Mouse (Mus musculus) ES-E14 (cell line): Measurements from ENCODE around the gene Prom2. TPM values are rescaled to one million over a fixed set of nuclear protein-coding genes. Genes with fewer than 3 reads are reported as not detected.

Source experiments
- DNase-seq: peaks from one replicate; pipeline ENCODE4 v3.0.0-alpha.2; 2013; ENCODE audit warnings: low read depth, low spot score
- H3K27ac ChIP-seq: 2 replicates; pipeline ENCODE4 v1.5.1; 2012; ENCODE audit warnings: low read depth, mild to moderate bottlenecking, low read length, moderate library complexity, mixed read lengths; ENCODE audit not compliant: poor library complexity, insufficient read depth, severe bottlenecking
- H3K36me3 ChIP-seq: 2 replicates; pipeline ENCODE4 v1.6.1; 2012; ENCODE audit warnings: mild to moderate bottlenecking, low read length, moderate library complexity, mixed read lengths; ENCODE audit not compliant: control insufficient read depth, poor library complexity, insufficient read depth, severe bottlenecking
- H3K4me1 ChIP-seq, 2 experiments: fragments of 150-350 bp in 1 of 2; sonication (generic) in 1 of 2; 2 replicates each; pipeline ENCODE4 v1.6.1; 2012; ENCODE audit warnings: low read length in 2 of 2, mild to moderate bottlenecking in 1 of 2, mixed read lengths in 1 of 2; ENCODE audit not compliant: control insufficient read depth in 2 of 2, insufficient read depth in 2 of 2, poor library complexity in 1 of 2
- H3K4me3 ChIP-seq, 2 experiments: fragments of 150-350 bp in 1 of 2; sonication (generic) in 1 of 2; 2 replicates each; pipeline ENCODE4 v1.5.1; 2012; ENCODE audit warnings: low read length in 2 of 2, low read depth in 1 of 2, mild to moderate bottlenecking in 1 of 2, mixed read lengths in 1 of 2; ENCODE audit not compliant: insufficient read depth in 1 of 2, poor library complexity in 1 of 2, severe bottlenecking in 1 of 2
- H3K9ac ChIP-seq: 2 replicates; pipeline ENCODE4 v1.6.1; 2012; ENCODE audit warnings: low read depth, mild to moderate bottlenecking, low read length, mixed read lengths; ENCODE audit not compliant: poor library complexity, insufficient read depth, severe bottlenecking
- H3K9me3 ChIP-seq: fragments of 150-350 bp; sonication (generic); 2 replicates; pipeline ENCODE4 v1.6.1; 2012; ENCODE audit warnings: low read depth, mild to moderate bottlenecking, low read length; ENCODE audit not compliant: control insufficient read depth, insufficient read depth
- CHD2 ChIP-seq: IDR thresholded peaks from 2 replicates; pipeline ENCODE4 v1.6.1; 2014; ENCODE audit warnings: mild to moderate bottlenecking, low read depth, low read length, inconsistent platforms
- HCFC1 ChIP-seq: IDR thresholded peaks from 2 replicates; pipeline ENCODE4 v1.6.1; 2012; ENCODE audit warnings: low read length, inconsistent platforms, borderline replicate concordance; ENCODE audit not compliant: insufficient read depth
- MAFK ChIP-seq: IDR thresholded peaks from 2 replicates; pipeline ENCODE4 v1.6.1; 2014; ENCODE audit warnings: mild to moderate bottlenecking, low read depth, low read length, inconsistent platforms; ENCODE audit not compliant: insufficient read depth
- ZC3H11A ChIP-seq: IDR thresholded peaks from 2 replicates; pipeline ENCODE4 v1.6.1; 2012; ENCODE audit warnings: low read depth, mild to moderate bottlenecking, inconsistent platforms, low read length, borderline replicate concordance
- ZNF384 ChIP-seq: IDR thresholded peaks from 2 replicates; pipeline ENCODE4 v1.6.1; 2012; ENCODE audit warnings: low read depth, low read length, inconsistent platforms
- in situ Hi-C, 2 experiments: fragments of 600-800 bp; cut with MboI; formaldehyde crosslinking; loops; one replicate each; pipeline ENCODE4 v1.15.1; 2025; ENCODE audit warnings: low sequenced_read_pairs in 2 of 2, inconsistent platforms in 1 of 2; ENCODE audit not compliant: unreplicated experiment in 2 of 2
- total RNA-seq: library from RNA; depleted of rRNA; stranded (reverse); fragments of 300-350 nt; gene quantifications from 2 replicates; pipeline ENCODE4 v1.2.3, GENCODE M21; 2012

The Prom2 gene
- total RNA-seq, 1 experiment = 0.45 TPM

DNA sequence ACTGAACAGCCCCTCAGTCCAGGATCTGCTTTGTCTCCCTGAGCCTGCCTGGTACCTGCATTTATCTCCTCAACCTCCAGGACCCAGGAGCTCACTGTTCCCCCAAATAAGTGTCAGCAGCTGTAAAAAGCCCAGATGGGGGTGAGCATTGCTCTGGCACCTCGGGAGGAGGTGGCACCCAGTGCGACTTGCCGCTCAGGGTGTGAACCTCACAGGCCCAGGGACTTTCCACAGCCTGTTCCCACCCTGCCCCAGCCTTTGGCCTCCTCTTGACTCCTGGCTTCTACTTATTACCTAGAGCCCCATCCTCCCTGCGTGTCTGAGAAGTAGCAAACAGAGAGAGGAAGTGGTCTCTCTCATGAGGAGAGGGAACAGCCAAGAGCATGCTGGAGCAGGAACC lies 36.1 kb downstream of the Prom2 start:
- TF ChIP-seq HCFC1 (no peak), ZNF384 (no peak), ZC3H11A (no peak), CHD2 (no peak), MAFK (no peak)
- Histone ChIP-seq H3K27ac (no peak overlapping the region), H3K9ac (no peak overlapping the region), H3K4me3 (no peak overlapping the region), H3K4me1 (no peaks in the 10 kb centered on the region), H3K36me3 (no peaks in the 10 kb centered on the region), H3K9me3 (no peaks in the 10 kb centered on the region)
- in situ Hi-C loops = loop anchor here in 1 of 2 experiments (5.0 kb wide), 1 partner anchor 52 kb away; no protein-coding TSS in a partner anchor
- no peak for DNase-seq

- H3K36me3 ChIP-seq = no peaks in the 10 kb centered on the region
- no peak overlapping the region for H3K9ac ChIP-seq
- H3K4me3 ChIP-seq = no peak overlapping the region
- no peaks in the 10 kb centered on the region for H3K4me1 ChIP-seq
- no peak for DNase-seq
- no peak overlapping the region for H3K27ac ChIP-seq
- no peak for TF ChIP-seq ZNF384
- TF ChIP-seq HCFC1 = no peak
- no peak for TF ChIP-seq MAFK
- no peak for TF ChIP-seq CHD2
- no peak for TF ChIP-seq ZC3H11A
- in situ Hi-C loops = no loop called here
- H3K9me3 ChIP-seq = no peaks in the 10 kb centered on the region
These were observed 37.3 kb downstream of the Prom2 start for GRCm38 (mm10) chr2:127503751-127504549.

DNA sequence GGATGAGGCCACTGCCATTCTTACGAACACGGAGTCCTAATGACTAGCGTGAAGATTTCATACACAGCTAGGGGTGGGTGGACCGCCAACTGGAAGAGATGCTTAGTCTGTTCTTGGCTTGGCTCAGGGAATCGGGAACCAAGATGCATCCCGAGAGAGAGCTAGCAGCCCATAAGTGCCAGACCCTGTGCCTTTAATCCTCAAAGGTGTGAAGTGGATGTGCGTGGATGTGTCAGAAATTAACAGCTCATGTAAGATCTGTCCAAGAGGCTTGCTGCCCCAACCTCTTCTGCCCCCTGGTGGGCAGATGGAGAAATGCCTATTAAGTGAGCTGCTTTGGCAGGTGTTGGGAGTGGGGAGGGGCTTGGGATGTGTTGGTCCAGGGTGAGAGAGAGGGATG lies 40.2 kb downstream of the Prom2 start:
- in situ Hi-C loops = no loop called here
- Histone ChIP-seq H3K4me3 (no peak overlapping the region), H3K9ac (no peak overlapping the region), H3K36me3 (no peaks in the 10 kb centered on the region), H3K4me1 (no peaks in the 10 kb centered on the region), H3K9me3 (no peaks in the 10 kb centered on the region), H3K27ac (no peak overlapping the region)
- DNase-seq = peak; percentile 56
- TF ChIP-seq ZC3H11A (0 out of 2 replicates have a peak, but pooled peaks have one; percentile 3), CHD2 (no peak)

GRCm38 (mm10) chr2:127498750-127499149 lies 42.5 kb downstream of the Prom2 start:
- H3K27ac ChIP-seq = no peak overlapping the region
- no peaks in the 10 kb centered on the region for H3K4me1 ChIP-seq
- DNase-seq = no peak
- TF ChIP-seq HCFC1 = no peak
- no peak for TF ChIP-seq CHD2
- TF ChIP-seq ZNF384 = no peak
- no peak for TF ChIP-seq MAFK
- TF ChIP-seq ZC3H11A = no peak
- H3K9ac ChIP-seq = no peak overlapping the region
- in situ Hi-C loops = no loop called here
- no peaks in the 10 kb centered on the region for H3K36me3 ChIP-seq
- no peaks in the 10 kb centered on the region for H3K9me3 ChIP-seq
- no peak overlapping the region for H3K4me3 ChIP-seq

GRCm38 (mm10) chr2:127496321-127496720 lies 44.9 kb downstream of the Prom2 start:
- in situ Hi-C loops = no loop called here

More at GRCm38 (mm10) chr2:127496321-127496720, 44.9 kb downstream of the Prom2 start:
- Histone ChIP-seq H3K9ac (no peak overlapping the region), H3K36me3 (no peaks in the 10 kb centered on the region), H3K9me3 (no peaks in the 10 kb centered on the region), H3K4me3 (no peak overlapping the region), H3K27ac (no peak overlapping the region), H3K4me1 (no peaks in the 10 kb centered on the region)
- no peak for DNase-seq
- no peak for TF ChIP-seq ZC3H11A
- no peak for TF ChIP-seq ZNF384
- no peak for TF ChIP-seq MAFK
- no peak for TF ChIP-seq CHD2
- no peak for TF ChIP-seq HCFC1
